Mouse (Mus musculus) Patski (cell line): ENCODE measurements around the gene Agtr1b. TPM values are rescaled to one million over a fixed set of nuclear protein-coding genes. Genes with fewer than 3 reads are reported as not detected.

ENCODE experiments used
- ATAC-seq: fragments of 100-300 bp; one replicate; pipeline ENCODE4 v1.8.0; 2021
- CTCF ChIA-PET: fragments of 350-600 bp; sonication (Branson Sonifier 250); formaldehyde crosslinking; loops from one replicate; lab custom pipeline; 2022; ENCODE audit warnings: inconsistent platforms; lab: Charles Lee
- POLR2A ChIA-PET: fragments of 350-600 bp; sonication (Branson Sonifier 250); formaldehyde crosslinking; loops from one replicate; lab custom pipeline; 2022; ENCODE audit warnings: antibody characterized with exemption, inconsistent platforms; lab: Charles Lee
- DNase-seq: peaks from one replicate; pipeline ENCODE4 v3.0.0-alpha.2; 2011; ENCODE audit warnings: low read depth, low spot score
- H3K27me3 ChIP-seq: fragments of 371-371 bp; one replicate; pipeline ENCODE4 v1.5.1; 2021
- CTCF ChIP-seq: fragments of 100-300 bp; IDR thresholded peaks from one replicate; pipeline ENCODE4 v1.5.1; 2021
- in situ Hi-C: fragments of 300-500 bp; cut with MboI; formaldehyde crosslinking; loops from 3 replicates; pipeline ENCODE4 v1.11.1; 2018; ENCODE audit warnings: low pct_unique_long_range_greater_than_20kb, mixed read lengths
- polyA plus RNA-seq: library from polyadenylated mRNA; unstranded; gene quantifications from one replicate; pipeline ENCODE4 v1.2.3, GENCODE M21; 2021

Gene Agtr1b
- not detected for polyA plus RNA-seq

GRCm38 (mm10) chr3:20366558-20367522 is at the start of gene Agtr1b:
Gene Agtr1b, minus strand, starts transcription at chr3:20367177.
- ATAC-seq, result no peak
- CTCF ChIA-PET, result no interaction called here

GRCm38 (mm10) chr3:20353598-20353997 is 13.4 kb downstream of the Agtr1b start:
- peaks cover 7% of the 10 kb centered on the region for H3K27me3 ChIP-seq
- no peak for DNase-seq
- ATAC-seq, result no peak
- TF ChIP-seq CTCF, result no peak
- ChIA-PET CTCF (interaction anchor here (0.6 kb wide), 1 partner anchor 561 kb away, joined by 3 read pairs; no protein-coding TSS in a partner anchor), POLR2A (no interaction called here)
- in situ Hi-C loops, result no loop called here

More at GRCm38 (mm10) chr3:20366558-20367522, at the start of gene Agtr1b:
- no peak for TF ChIP-seq CTCF
- no peak for DNase-seq
- in situ Hi-C loops, result no loop called here
- POLR2A ChIA-PET, result no interaction called here
- peaks cover 37% of the 10 kb centered on the region for H3K27me3 ChIP-seq

- ATAC-seq (no peak), DNase-seq (no peak)
- H3K27me3 ChIP-seq, result no peaks in the 10 kb centered on the region
- in situ Hi-C loops, result no loop called here
- CTCF ChIA-PET, result no interaction called here
- POLR2A ChIA-PET, result no interaction called here
- TF ChIP-seq CTCF, result no peak
Measured at GRCm38 (mm10) chr3:20348206-20348605, 18.8 kb downstream of the Agtr1b start.

GRCm38 (mm10) chr3:20340402-20340801 is 26.6 kb downstream of the Agtr1b start:
- ChIA-PET POLR2A (no interaction called here), CTCF (no interaction called here)
- in situ Hi-C loops, result no loop called here
- H3K27me3 ChIP-seq, result peaks cover 18% of the 10 kb centered on the region
- ATAC-seq (no peak), DNase-seq (no peak)
- TF ChIP-seq CTCF, result no peak

GRCm38 (mm10) chr3:20334681-20335080 is 32.3 kb downstream of the Agtr1b start:
- DNase-seq (no peak), ATAC-seq (no peak)
- POLR2A ChIA-PET, result no interaction called here
- H3K27me3 ChIP-seq, result peaks cover 24% of the 10 kb centered on the region
- peak; percentile 34 for TF ChIP-seq CTCF
- in situ Hi-C loops, result no loop called here
- CTCF ChIA-PET, result interaction anchor here (1.8 kb wide), 1 partner anchor 11 kb away, joined by 5 read pairs; no protein-coding TSS in a partner anchor

GRCm38 (mm10) chr3:20317233-20317632 is 49.7 kb downstream of the Agtr1b start:
- TF ChIP-seq CTCF, result no peak
- peaks cover 8% of the 10 kb centered on the region for H3K27me3 ChIP-seq
- ChIA-PET CTCF (no interaction called here), POLR2A (no interaction called here)
- no peak for ATAC-seq
- in situ Hi-C loops, result no loop called here
- DNase-seq, result no peak

- ATAC-seq (no peak), DNase-seq (no peak)
- no peak for TF ChIP-seq CTCF
- CTCF ChIA-PET, result no interaction called here
- peaks cover 19% of the 10 kb centered on the region for H3K27me3 ChIP-seq
- in situ Hi-C loops, result no loop called here
- POLR2A ChIA-PET, result no interaction called here
Measured at GRCm38 (mm10) chr3:20309142-20309541, 57.8 kb downstream of the Agtr1b start.

GRCm38 (mm10) chr3:20307256-20307655 is 59.7 kb downstream of the Agtr1b start:
- ATAC-seq (no peak), DNase-seq (no peak)
- in situ Hi-C loops, result no loop called here
- CTCF ChIA-PET, result no interaction called here
- TF ChIP-seq CTCF, result no peak
- H3K27me3 ChIP-seq, result peaks cover 10% of the 10 kb centered on the region
- POLR2A ChIA-PET, result no interaction called here

- peaks cover 6% of the 10 kb centered on the region for H3K27me3 ChIP-seq
- ChIA-PET POLR2A (no interaction called here), CTCF (interaction anchor here (1.4 kb wide), 1 partner anchor 10 kb away, joined by 4 read pairs; no protein-coding TSS in a partner anchor)
- ATAC-seq (no peak), DNase-seq (no peak)
- TF ChIP-seq CTCF, result no peak
- in situ Hi-C loops, result no loop called here
Measured at GRCm38 (mm10) chr3:20304758-20305352, 62.1 kb downstream of the Agtr1b start.

- ATAC-seq (no peak), DNase-seq (no peak)
- H3K27me3 ChIP-seq, result peaks cover 10% of the 10 kb centered on the region
- ChIA-PET POLR2A (no interaction called here), CTCF (no interaction called here)
- in situ Hi-C loops, result no loop called here
- TF ChIP-seq CTCF, result no peak
Measured at GRCm38 (mm10) chr3:20295546-20295945, 71.4 kb downstream of the Agtr1b start.
